Mouse (Mus musculus): ENCODE data around the gene Cul1. TPM values are rescaled to one million over a fixed set of nuclear protein-coding genes. Genes with fewer than 3 reads are reported as not detected.

Gene Cul1
- total RNA-seq, 2 experiments from 2014 or later, result 90.2 to 105 TPM

GRCm38 (mm10) chr6:47472444-47472843 is 19.2 kb downstream of the Cul1 start:
- peak; percentile 25 for DNase-seq

GRCm38 (mm10) chr6:47482027-47482426 is 28.8 kb downstream of the Cul1 start:
- no peak for DNase-seq

- DNase-seq, result no peak
Observed at GRCm38 (mm10) chr6:47494562-47494961, 41.4 kb downstream of the Cul1 start.

- DNase-seq, result no peak
Observed at GRCm38 (mm10) chr6:47520030-47520429, 66.8 kb downstream of the Cul1 start.

- peak; percentile 34 for DNase-seq
Observed at GRCm38 (mm10) chr6:47522431-47522830, 69.2 kb downstream of the Cul1 start.

- no peak for DNase-seq
Observed at GRCm38 (mm10) chr6:47525041-47525440, 71.8 kb downstream of the Cul1 start.

- no peak for DNase-seq
Observed at GRCm38 (mm10) chr6:47526446-47526845, 73.2 kb downstream of the Cul1 start.

GRCm38 (mm10) chr6:47527129-47527528 is 73.9 kb downstream of the Cul1 start:
- no peak for DNase-seq

GRCm38 (mm10) chr6:47527655-47528054 is 74.5 kb downstream of the Cul1 start:
- no peak for DNase-seq

- no peak for DNase-seq
Observed at GRCm38 (mm10) chr6:47532547-47532946, 79.3 kb downstream of the Cul1 start.

GRCm38 (mm10) chr6:47535333-47535732 is 82.1 kb downstream of the Cul1 start:
- DNase-seq, result no peak

- no peak for DNase-seq
Observed at GRCm38 (mm10) chr6:47552280-47552679, 99.1 kb downstream of the Cul1 start.

- no peak for DNase-seq
Observed at GRCm38 (mm10) chr6:47559287-47559686, 106.1 kb downstream of the Cul1 start.

GRCm38 (mm10) chr6:47560407-47560806 is 107.2 kb downstream of the Cul1 start:
- no peak for DNase-seq

- DNase-seq, result no peak
Observed at GRCm38 (mm10) chr6:47560846-47561245, 107.6 kb downstream of the Cul1 start.

GRCm38 (mm10) chr6:47561426-47561825 is 108.2 kb downstream of the Cul1 start:
- no peak for DNase-seq

- DNase-seq, result no peak
Observed at GRCm38 (mm10) chr6:47565326-47566035, 112.3 kb downstream of the Cul1 start.

- DNase-seq, result no peak
Observed at GRCm38 (mm10) chr6:47572887-47573286, 119.7 kb downstream of the Cul1 start.

Other genes starting within 250 kb of the Cul1 start
- gene Ezh2, start 141.9 kb downstream of the Cul1 start, total RNA-seq (2021), result 10 to 100 TPM; 32.9 to 48.1 TPM